Mouse (Mus musculus) liver, postnatal 0 days (tissue): ENCODE measurements around the gene Esyt2.

ENCODE experiments used
- CTCF ChIP-seq: sonication (generic); IDR thresholded peaks from 2 replicates; pipeline ENCODE4 v1.5.1; 2016; ENCODE audit warnings: antibody characterized with exemption, low read depth
- EP300 ChIP-seq: IDR thresholded peaks from 2 replicates; pipeline ENCODE4 v1.6.1; 2016; ENCODE audit warnings: antibody characterized with exemption, low read depth, mild to moderate bottlenecking

DNA sequence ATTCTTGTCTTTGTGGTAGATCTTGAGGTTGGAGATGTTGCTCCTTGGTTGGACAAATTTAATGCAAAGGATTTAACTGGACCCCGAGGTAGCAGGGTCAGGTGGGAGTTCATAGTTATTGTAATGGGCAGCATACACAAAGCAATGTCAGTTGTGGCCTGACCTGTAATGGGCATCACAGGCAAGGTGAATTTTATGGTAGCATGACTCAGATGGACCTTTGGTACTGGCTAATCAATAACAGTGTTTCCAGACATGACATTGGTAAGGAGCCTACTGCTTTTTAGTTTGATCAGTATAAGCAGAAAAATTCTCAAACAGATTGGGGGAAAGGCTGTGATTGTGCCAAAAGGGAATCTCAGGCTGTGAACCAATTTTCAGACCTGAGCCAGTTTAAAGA is 105.8 kb downstream of the Esyt2 start:
- TF ChIP-seq EP300 (no peak), CTCF (no peak)
